Mouse (Mus musculus) retina, adult 2 months (tissue): ENCODE results near the gene Tanc1.
"Not testable (repeated sequence)": the region's sequence is repeated elsewhere in the genome, so short reads cannot be mapped to it uniquely, and the experiment has no call there.

Source experiments
- DNase-seq: peaks from one replicate; pipeline ENCODE4 v3.0.0-alpha.2; 2012; ENCODE audit warnings: low read depth, low spot score

The Tanc1 gene

DNA sequence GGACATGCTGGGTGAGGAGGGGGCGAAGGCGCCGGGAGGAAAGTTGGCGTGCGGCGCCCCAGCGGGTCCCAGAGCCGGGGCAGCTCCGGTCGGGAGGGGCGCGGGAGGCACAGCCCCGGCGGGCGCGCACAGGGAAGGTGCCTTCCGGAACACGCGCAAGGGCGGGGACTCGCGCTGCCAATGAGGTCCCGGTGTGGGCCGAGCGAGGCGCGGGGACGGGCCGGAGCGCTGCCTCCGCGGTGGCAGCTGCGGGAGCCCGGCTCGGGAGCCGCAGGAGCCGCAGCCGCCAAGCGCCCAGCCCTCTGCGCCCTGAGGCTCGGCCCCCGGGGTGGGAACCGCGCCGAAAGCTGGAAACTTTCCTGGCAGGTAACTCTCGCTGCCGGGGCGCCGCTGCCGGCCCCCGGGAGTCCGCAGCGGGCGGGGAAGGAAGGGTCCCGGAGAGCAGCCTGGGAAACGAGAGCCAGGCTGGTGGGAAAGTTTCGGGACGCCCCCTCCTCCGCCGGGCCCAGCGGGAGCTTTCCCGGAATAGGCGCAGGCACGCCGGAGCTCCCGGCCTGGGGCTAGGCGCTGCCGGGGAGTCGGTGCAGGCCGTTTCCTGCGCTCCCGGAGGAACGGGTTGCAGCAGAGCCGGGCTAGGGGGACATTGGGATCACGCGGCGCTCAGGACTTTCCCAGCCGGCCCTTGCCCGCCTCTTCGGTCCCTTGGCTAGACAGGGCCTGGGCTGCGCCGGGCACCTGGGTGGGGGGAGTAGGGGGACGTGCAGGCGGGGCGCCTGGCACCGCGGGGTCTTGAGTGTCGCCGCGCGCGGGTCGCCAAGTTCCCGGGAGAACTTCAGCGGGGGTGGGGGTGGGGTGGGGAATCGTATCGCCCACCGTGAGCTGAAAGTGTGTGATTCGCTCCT is at the start of gene Tanc1:
TSS of gene Tanc1 (plus strand) at position 212 of the 902 bp plus-strand sequence.
- DNase-seq, result no peak

DNA sequence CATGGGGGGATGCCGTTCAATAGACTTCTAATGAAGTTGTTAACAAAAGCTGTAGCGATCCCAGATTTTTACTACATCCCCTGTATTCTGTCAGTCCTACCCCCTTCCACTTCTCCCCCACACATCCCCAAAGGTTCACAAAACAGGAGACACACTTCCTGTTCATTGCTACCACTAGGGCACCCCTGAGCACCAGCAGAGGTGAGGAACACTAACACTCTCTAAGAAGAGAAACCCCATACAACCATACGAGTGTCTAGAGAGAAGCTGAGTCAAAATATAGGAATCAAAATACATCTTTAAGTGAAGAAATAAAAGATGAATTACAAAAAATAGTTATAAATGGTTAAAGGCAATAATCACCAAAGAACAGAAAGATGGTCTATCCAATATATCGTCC is 49.6 kb upstream of the Tanc1 start:
- no peak for DNase-seq

DNA sequence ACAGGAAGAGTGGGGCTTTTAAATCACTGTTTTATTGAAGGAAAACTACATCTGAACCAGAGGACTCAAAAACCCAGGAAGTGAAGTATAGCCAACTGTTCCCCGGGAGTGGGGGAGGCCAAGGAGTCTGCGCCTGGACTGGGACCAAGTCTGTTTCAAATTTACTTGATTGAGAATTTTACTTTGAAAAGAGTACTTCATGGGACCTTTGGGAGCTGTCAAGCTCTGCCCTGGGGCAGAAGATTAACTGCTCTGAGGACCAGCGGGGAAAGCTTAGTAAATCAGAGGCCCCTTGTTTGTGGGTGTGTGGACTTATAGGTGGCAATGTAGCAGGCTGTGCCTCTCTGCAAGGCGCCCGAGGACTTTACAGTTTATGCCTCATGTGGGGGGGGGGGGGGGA is 49.1 kb upstream of the Tanc1 start:
- no peak for DNase-seq

DNA sequence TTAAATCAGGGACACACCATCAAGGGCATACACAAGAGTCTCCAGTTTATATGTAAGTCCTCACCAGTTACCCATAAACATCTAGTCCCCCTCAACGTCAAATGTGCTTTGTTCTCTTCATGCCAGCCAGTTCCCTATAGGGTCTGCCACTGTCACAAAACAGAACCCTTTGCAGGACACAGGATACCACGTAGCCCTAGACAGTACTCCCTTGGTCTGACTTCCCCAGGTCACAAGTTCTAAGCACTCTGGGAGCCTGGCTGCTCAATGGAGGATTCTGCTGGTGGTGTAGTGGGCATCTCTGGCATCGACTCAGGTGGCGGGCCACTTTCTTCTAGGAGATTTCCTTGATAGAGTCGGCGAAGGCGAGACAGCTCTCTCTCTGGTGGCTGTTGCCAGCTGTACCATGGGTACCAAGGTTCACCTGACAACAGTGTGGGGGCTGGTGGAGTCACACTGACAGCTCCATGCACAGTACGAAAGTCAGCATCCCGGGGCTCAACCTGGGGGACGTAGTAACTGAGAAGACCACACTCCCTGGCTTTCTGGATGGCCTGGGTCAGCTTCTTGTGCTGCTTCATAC is 47.7 kb upstream of the Tanc1 start:
- not testable (repeated sequence) for DNase-seq

DNA sequence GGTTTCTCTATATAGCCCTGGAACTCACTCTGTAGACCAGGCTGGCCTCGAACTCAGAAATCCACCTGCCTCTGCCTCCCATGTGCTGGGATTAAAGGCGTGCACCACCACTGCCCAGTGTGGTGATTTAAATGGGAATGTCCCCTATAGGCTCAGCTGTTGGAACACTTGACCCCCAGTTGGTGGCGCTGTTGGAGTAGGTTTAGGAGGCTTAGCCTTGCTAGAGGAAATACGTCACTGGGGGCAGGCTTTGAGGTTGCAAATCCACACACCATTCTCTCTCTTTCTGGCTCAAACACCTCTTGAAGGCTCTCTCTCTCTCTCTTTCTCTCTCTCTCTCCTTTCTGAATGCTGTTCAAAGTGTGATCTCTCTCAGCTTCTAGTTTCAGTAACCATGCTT is 46.9 kb upstream of the Tanc1 start:
- no peak for DNase-seq

DNA sequence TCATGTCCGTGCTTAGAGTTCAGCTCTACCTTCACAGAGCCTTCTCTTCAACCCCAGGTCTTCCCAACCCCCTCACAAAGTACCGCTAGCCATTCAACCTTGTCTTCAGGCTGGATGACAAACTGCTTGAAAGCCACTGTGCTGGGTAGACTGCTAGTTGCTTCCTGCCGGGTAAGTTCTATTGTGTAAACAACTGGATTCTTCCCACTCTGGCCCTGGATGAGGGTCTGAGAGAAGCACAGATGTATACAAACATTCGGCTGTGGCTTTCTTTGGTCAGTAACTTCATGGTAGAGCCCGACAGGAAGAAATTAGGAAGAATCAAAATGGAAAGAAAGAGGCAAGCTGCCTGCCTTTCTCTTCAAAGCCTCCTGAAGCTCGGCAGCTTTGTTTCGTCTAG is 30.9 kb upstream of the Tanc1 start:
- no peak for DNase-seq

DNA sequence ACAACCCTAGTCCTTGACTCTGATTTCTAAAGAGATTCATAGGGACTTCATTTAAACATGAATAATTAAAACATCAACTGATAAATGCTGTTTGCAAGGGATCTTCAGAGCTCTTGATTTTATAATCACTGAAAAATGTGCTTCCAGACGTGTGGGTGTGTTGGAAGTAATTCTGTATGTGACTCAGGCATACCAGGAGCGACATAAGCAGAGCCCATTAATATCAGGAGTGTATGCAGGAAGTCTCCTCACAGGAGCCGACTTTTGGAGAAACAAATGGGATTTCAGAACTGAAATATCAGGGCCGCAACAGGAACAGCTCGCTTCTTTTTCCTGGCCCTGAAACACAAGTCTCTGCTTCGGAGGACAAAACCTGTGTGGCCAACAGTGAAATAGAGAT is 27.9 kb upstream of the Tanc1 start:
- no peak for DNase-seq

DNA sequence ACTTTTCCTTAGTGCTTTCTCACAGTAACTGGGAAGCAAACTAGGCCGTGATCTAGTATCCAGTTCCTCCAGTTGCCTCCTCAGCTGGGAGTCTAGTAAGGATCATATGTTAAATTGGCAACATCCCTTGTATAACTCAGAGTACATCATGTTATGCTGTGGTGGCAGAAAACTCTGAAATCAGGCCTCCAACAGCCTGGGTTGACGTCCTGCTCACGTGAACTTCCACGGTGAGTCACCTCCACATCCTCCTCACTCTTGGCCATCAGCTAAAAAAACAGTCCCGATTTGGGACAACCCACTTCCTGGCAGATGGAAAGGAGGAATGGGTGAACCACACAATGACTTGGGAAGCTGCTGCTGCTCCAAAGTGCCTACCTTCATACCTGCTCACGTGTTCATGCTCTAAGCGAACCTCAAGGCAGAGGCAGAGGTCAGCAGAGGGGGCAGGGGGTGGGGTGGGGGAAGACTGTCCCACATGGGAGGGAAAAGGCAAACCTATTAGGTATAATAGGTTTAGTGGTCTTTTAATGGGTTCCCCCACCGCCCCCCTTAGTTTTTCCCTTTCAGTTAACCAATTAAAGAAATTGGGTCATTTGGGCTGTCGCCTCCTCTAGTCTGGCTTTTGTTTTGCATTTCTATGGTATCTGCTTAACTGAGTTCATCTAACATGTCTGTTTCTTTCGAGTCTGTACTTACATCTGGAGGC is 24.3 kb upstream of the Tanc1 start:
- DNase-seq, result no peak

DNA sequence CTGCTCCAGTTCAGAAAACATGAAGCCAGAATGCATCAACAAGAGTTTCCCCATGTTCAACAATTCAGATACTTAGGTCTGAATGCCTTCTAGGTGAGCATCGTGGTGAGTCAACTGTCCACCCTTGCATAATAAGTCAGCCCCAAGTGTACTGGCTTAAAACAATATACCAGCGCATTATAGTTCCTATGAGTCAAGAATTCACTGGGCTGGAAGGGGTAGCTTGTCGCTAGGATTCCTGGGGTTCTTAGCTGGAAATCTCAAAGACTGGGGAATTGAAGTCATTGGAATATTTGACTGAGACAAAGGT is 23.8 kb upstream of the Tanc1 start:
- DNase-seq, result no peak

DNA sequence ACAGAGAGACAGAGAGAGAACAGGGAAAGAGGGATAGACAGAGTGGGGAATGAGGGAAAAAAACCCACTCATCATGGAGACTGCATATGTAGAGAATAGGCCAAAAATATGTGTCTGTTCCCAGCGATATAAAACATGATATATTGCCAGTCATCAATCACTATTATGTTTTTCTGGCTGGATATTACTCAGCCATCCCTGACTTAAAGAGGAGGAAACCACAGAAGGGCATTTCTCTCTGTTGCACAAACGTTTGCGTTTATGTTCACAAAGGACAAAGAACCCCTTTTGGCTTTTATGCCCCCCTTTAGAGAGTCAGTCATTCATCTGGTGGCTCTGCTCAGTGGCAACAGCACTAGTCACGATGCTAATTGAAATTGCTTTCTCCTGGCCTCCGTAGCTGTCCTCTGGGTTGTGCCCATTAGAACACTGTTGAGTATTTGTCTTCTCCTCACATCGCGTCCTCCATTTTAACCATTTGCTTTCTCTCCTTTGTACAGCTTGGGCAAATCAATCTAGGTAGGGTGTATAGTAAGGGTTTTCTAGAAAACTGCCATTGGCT is 18.4 kb upstream of the Tanc1 start:
- DNase-seq, result no peak

DNA sequence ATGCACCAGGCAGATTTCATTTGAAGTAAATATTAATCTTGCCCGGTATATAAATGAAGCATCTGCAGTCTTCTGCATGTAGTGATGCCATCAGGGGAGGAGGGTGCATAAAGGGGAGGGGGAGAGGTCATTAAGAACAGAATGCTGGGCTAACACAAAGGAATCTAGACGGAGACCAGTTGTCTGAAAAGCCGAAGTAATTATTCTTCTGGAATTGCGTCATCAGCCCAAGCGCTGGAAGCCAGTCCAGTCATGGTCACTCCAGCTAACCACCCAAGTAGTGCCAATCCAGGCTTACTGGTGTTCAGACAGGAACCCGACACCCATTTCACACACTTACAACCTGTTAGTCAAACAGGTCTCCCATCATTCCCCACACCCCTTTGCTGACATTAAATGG is 17.7 kb upstream of the Tanc1 start:
- no peak for DNase-seq

DNA sequence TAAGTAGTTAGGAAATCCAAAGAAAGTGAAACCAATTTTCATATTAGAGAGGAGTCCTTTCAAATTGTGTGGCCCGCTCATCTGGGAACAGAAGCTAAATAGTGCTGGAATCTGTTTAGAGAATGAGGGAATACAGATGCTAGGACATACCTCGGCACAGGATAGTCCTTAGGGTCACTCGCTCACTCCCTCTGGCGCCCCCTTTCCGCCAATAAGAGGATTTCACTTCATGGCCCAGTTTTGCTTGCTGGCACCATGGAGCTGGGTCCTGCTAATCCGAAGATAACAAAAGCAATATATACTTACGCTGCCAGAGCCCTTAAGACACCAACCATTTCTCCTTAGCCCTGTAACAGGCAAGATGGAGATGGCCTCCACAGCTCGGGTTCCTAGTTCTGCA is 15.3 kb upstream of the Tanc1 start:
- no peak for DNase-seq

DNA sequence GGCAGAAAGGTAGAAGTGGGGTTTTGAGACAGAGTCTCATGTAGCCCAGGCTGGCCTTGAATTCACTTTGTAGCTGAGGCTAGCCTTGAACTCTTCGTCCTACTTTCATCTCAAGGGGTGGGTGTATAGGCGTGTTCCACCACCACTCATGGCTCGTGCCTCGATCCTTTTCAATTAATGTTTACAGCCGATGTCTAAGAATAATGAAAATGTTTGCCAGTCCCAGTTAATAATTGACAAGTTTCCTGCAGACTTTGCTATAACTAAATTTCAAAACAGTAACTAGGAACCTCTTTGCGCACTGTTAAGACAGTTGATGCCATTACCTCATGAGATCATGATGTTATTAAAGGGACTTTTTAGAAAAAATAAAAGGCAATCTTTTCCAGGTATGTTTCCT is 13.6 kb upstream of the Tanc1 start:
- no peak for DNase-seq

DNA sequence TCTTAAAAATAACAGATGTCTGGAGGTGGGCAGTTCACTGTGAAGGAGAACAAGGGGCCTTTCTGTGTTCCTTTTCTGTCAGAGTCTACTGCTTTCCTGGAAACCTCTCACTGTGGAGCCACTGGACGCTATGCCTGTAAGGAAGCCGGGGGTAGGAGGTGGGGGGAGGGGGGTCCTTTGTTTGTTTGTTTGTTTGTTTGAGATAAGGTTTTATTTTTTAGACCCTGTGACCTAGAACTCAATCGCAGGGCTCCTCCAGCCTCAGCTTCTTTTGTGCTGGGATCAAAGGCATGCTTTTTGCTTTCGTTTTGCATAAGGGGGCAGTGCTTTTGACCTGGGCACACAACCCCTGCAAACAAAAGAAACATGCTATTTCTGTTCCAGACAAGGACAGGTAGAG is 12.9 kb upstream of the Tanc1 start:
- no peak for DNase-seq

DNA sequence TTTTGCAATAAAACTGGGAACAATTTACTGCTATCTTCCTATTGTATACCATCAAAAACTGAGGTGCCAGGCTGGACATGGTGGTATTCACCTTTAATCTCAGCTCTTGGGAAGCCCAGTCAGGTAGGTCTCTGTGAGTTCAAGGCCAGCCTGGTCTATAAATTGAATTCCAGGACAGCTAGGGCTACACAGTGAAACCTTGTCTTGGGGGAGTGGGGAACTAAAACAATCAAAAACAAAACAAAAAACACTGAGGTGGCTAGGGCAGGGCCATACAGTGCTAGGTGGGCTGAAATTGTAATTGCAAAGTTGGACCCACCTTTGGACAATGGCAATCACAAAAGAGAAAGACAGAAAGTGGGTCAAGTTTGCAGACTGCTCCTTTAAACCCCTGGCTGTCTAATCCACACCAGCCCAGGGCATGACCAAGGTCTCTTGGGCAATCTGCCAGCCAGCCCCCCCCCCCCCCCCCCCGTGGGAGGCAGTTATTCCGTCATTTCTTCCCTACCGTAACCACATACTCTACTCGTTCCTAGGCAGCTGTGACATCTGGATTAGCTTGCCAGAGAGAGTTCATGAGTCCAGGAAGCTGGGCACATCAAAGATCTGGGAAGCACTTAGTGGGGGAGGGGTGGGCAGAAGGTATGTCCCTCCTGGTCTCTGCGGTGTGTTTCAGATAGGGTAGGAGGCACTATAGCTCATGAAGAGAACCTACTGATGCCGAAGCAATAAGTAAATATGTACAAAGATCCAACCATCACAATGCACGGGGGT is 12.3 kb upstream of the Tanc1 start:
- DNase-seq, result no peak

DNA sequence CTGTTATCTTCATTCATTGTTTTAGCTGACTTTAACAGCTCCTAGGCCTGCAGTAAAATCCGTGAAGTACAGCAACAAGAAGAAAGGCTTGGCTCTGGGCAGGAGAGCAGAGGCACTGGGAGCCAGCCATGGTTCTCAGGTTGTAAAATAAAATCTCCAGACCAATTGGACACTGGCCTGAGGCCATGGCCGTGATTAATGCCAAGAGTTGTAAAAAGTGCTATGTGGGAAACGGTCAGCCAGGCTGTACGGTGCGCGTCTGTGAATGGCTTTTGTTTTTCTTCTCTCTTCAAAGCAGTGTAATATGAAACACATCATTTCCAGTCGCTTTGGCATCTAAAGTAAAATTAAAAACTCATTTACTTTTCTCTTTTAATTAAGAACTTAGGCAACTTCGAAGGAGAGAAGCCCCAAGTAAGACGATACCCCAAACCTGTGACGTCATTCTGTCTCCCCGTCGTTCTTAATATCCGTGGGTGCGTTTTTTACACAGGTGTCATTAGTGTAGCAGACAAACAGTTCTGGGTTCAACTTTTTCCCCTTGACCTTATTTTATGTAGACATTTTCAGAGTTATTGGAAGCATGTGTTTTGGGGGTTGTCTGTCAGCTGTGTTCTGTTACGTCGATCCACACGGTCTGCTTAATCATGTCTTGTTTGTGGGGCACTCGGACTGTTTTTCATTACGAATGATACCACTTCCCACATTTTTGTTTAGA is 11.6 kb upstream of the Tanc1 start:
- DNase-seq, result no peak

DNA sequence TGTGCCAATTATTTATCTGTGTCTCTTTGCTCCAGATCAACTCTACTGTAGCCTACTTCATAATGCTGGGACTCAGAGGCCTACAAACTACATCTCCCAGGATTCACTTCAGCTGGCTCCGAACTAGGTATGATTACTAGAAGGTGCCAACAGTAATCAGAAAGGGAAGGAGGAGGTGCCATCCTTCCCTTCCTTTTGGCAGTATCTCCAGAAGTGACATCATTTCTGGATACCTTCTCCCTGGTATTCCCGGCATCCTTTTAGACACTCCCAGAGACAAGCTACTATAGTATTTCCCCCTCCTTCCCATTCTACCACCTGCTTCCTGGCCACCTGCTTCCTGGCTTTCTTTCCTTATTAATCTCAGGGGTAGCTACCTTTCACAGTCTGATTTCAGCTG is 10.9 kb upstream of the Tanc1 start:
- no peak for DNase-seq

DNA sequence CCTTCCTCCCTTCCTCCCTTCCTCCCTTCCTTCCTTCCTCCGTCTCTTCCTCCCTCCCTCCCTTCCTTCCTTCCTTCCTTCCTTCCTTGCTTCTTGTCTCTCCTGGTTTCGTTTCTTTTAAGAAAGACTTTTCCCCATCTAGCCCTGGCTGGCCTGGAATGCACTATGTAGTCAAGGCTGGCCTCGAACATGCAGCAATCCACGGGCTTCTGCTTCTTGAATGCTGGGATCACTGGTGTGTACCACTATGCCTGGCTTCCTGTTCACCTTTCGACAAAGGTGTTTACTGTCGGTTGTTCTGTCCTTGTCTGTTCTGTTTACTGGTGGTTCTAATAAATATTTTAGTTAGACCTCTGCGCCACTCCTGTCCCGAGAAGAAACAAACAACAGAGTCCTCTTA is 10.4 kb upstream of the Tanc1 start:
- DNase-seq, result no peak

DNA sequence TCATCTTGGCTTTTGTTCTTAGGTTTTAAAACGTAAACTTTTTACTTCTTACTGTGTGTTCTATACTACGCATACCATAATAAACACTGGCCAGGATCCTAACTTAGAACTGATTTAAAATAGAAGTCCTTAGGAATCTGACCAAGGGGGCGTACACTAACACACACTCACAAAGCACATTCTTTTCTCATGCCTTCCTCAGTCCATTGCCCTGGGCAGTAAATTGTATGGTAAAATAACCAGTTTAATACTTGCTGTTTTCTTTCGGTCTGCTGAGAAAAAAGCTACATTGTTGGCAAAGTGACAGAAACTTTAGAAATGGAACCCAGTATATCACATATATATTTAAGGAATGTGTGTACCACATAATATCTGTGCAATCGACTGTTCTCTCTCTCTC is 2.9 kb upstream of the Tanc1 start:
- no peak for DNase-seq

DNA sequence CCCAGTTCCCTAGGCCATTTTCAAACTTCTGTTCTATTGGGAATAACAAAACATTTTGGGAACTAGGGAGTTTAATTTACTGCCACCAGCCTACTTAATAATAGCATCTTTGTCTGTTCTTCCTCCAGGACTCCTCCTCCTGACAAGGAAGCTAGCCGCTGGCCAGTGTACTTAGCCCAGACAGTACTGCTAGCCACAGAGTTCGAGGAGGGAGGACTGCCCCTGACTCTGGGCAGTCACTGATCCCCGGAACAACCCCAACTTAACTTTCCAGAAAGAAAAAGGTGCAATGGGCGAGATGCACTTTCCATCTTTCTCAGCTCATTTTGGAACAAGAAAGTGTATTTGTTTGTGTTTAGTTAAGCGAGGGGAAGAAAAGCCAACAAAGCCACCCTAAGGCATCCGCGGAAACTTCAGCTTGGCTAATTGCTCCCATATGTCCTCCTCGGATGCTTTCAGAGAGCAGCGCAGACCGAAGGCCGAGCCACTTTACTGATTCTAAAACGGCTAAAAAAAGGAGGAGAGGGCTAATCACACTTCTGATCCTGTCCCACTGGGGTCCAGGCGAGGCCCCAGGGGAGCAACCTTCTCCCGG is 529 bp upstream of the Tanc1 start:
- DNase-seq, result no peak
